Mouse (Mus musculus) urinary bladder, adult 2 months (tissue): ENCODE results near the gene Casr. TPM values are rescaled to one million over a fixed set of nuclear protein-coding genes. Genes with fewer than 3 reads are reported as not detected.

Experiments used
- DNase-seq: peaks from one replicate; pipeline ENCODE4 v3.0.0; 2022; ENCODE audit warnings: low spot score
- polyA plus RNA-seq: library from polyadenylated mRNA; depleted of rRNA; stranded (reverse); fragments of >200 nt; gene quantifications from 2 replicates; pipeline ENCODE4 v1.2.3, GENCODE M21; 2012

The Casr gene
- polyA plus RNA-seq, 1 experiment: 0.01 TPM

- no peak for DNase-seq
These were observed 38.8 kb downstream of the Casr start for GRCm38 (mm10) chr16:36523095-36523494.

GRCm38 (mm10) chr16:36516355-36516754, 45.6 kb downstream of the Casr start:
- no peak for DNase-seq

DNA sequence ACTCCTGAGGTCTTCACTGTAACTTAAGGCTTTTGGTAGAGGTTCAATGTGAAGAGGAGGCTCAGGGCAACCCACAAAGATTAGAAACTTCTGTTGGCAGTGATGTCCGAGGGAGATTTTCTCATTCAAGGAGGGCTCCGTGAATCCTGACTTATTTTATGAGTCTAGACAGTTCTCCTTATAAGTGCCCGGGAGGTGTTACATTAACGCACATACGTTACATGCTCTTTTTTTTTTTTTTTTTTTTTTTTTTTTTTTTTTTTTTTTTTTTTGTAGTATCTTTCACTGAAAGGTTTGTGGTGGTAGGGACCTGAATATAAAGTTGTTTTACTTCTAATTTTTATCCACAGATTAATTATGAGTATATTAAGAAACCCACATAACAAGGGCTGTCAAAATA, 54.6 kb downstream of the Casr start:
- no peak for DNase-seq

- no peak for DNase-seq
These were observed 55.1 kb downstream of the Casr start for GRCm38 (mm10) chr16:36506827-36507226.

DNA sequence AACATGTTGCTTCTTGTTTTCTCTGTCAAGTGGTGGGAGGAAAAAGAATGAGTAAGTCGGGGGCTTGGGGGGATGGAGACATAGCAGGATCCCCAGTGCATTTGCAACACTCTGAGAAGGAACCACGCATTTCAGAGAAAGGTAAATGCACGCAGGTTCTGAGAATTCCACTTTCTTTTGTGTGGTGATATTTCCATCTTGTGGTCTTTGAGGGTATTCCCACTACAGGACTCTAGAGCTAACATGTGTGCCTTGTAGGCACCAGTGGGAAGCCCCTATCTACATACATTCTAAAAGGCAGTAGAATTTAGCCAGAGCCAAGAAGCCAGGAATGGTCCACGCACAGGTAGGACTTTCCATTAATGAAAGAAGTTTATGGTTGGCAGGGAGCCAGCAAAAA, 56.0 kb downstream of the Casr start:
- no peak for DNase-seq

GRCm38 (mm10) chr16:36505134-36505533, 56.8 kb downstream of the Casr start:
- no peak for DNase-seq

DNA sequence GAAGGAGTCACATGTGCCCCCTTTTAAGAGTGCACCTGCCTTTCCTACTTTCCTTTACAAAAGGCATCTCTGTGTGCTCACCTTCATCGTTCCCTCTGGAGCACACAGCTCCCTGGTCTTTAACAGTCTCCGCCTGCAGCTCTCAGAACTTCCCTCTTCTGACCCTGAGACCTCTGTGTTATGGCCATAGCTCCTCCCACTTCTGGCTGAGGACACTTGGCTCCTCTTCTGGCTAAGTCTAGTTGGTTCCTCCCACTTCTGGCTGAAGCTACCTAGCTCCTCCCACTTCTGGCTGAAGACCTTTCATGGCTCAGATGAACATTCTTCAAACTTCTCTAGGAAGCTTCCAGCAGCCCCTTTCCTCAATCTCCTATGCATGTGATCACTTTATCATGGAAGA, 59.7 kb downstream of the Casr start:
- DNase-seq: no peak

DNA sequence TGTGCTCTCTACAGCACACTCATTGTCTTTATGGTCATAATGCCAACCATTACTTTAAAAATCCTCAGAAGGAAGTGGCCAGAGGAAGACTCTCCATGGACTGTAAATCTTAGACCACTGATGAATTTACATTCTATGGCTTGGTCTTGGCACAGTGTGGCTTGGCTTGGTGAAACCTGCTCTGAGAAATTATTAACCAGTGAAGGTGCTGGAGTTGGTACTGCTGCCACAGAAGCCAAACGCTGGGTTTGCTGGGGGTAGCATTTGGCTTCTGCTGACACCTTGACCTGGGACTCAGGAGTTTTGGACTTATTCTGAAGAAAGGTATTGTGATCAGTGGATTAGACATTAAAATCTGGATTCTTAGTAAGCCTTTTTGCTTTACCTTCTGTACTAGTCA, 69.5 kb downstream of the Casr start:
- DNase-seq: no peak

DNA sequence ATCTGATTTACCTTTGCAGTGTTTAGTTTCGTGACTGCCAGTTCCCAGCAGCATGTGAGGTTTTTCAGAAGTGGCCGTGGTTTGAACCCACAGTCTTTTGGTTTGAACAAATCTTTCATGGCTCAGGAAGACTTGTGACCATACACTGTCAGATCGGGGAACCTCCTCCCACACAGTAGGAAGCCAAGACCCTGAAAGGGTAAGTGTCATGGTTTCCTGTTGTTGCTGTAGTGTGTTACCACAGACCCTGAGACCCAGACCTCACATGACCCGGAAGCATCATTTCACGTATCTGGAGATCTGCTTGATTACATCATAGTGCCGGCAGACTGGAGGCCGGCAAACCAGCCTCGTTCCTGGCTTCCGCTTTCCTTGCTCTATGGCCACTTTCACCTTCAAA, 85.1 kb downstream of the Casr start:
- no peak for DNase-seq

- no peak for DNase-seq
These were observed 86.4 kb downstream of the Casr start for GRCm38 (mm10) chr16:36475530-36475929.

DNA sequence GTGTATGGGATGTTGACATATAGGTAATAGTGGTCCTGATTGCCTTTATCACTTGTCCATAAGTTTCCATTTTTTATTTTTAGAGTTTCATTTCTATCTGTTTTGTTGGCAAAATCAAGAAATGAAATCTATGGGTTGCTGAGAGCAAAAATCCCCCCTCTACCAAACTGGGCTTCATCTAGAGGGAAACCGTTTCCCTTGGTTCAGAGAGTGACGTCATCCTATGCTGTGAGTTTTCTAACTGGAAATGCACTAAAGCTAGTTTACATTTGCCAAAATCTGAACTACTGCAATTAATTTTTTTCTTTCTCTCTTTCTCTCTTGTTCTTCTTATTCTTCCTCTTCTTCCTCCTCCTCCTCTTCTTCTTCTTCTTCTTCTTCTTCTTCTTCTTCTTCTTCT, 87.1 kb downstream of the Casr start:
- no peak for DNase-seq

- DNase-seq: no peak
These were observed 88.4 kb downstream of the Casr start for GRCm38 (mm10) chr16:36473217-36474216.

DNA sequence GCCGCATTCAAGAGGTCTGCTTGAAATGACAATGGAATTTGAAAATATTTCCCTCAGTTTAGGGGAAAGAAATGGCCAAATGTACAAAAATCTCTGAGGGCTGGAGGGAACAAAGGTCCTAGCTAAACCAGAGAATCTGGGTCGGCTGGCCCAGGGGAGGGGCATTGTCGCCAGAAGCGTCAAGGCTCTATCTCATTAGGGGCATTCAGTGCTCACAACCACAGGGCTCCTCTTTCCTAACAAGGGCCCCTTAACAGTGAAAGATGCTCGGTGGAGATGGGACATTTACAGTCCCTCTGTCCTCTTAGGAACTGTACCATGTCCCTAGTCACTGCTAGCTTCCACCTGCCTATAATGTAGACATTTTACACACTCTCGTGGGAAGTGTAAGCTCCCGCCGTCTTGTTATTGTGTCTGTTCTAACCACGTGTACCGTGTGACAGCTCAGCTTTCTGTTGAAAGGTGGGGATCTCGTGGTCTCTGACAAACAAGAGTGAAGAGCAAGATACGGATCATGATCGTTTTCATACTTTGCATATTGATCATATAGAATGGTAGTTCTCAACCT, 90.8 kb downstream of the Casr start:
- DNase-seq: no peak

DNA sequence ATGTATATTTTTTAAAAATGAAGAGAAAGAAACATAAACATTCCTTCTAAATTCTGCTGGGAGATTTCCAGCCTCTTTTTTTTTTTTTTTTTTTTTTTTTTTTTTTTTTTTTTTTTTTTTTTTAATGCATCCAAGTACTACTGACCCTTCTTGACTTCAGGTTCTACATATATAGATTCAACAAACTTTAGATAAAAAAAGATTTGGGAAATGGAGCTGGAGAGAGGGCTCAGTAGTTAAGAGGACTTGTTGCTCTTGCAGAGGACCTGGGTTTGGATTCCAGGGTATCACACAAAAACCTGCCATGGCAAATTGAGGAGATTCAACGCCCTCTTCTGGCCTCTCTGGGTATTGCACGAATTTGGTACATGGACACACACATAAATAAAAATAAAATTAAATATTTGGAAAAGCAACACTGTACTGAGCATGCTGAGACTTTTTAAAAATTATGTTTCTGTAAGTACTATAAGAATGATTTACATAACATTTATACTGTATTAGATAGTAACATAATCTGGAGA, 91.9 kb downstream of the Casr start:
- DNase-seq: no peak

DNA sequence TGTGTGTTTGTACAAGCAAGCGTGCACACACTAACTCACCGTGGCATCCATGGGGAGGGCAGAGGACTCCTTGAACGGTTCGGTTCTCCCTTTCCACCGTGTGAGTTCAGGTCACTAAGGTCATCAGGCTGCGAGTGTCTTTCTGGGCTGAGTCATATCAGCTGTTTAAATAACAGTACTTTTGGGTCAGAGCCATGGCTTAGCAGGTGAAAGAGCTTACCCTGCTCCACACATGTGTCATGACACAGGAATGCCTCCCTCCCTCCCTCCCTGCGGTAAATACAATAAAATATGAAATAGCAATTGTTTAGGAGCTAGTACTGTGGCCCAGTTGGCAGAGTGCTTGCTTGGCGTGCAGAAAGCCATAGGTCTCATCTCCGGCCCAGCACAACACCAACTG, 92.6 kb downstream of the Casr start:
- DNase-seq: no peak

DNA sequence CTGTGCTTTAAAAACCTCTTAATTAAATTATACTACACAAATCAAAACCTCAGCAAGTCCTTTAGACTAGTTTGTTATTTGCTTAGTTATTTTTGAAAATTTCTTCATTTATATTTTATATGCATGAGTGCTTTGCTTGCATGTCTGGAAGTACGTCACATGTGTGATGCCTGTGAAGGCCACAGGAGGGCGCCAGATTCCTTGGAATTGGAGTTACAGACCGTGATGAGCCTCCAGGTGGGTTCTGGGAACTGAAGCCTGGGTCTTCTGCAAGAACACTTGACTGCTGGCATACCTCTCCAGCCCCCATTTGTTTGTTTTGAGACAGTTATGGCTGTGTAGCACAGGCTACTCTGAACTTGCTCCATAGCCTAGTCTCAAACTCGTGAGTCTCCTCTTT, 93.1 kb downstream of the Casr start:
- DNase-seq: no peak

DNA sequence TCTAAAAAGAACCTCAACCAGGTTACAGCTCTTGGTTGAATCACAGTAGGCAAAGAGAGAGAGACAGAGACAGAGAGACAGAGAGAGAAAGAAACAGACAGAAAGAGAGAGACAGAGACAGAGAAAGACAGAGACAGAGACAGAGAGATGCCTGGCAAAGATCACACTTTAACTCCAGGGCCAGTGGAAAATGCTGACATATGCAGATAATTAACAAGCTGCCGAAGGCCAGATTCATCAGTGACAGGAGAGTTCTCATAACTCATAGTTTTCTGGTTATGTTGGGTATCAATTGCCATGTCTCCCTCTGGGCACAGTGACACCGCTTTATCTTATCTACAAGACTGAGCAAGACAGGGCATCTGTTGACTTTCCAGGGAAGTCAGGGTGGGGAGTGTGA, 94.0 kb downstream of the Casr start:
- no peak for DNase-seq

DNA sequence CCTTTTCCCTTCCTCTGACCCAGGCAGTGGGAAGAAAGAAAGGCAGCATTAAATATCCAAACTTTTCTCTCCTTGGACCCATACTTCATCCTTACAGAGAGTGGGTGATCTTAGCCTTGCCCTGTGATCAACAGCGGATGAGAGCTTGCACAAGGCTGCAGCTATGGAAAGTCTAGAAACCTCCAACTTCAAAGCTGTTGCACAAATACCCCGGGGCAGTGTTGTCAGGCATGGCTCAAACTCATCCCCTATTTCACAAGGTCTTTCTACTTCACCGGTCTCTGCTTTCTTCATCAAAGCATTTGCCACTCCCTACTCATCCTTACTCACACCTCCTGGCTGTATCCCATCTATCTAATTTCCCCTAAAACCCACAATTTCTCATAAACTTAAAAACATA, 96.5 kb downstream of the Casr start:
- no peak for DNase-seq

DNA sequence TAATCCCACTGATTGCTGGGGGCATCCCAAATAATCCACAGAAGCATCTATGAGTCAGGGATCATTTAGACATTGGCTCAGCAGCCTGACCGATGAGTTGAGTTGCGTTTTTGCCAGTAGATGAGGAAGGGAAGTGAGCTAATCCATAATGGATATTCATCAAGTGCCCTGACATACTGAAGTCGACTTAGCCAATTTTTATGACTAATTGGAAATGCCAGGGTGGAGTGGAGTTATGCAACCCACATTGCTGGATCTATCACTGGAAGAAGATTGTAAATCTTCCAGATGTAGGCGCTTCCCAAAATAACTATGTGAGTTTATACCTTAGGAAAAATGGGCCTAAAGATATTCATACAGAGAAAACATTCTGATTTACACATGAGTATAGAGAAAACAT, 97.9 kb downstream of the Casr start:
- no peak for DNase-seq

DNA sequence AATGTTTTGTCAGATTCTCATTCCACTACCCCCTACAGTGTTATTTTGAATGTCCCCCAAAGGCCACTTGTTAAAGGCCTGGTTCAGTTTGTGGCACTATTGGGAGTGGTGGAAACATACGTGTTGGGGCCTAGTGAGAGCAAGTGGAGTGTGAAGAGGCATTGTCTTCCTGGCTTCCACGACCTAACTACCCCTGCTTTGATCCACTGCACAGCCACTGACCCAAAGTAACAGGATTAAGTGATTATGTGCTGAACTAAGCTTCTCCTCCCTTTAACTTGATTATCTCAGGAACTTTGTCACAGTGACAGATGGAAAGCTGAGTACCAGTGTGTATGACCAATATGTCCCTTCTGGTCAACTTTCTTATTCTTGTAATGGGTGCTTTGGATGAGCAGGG, 101.5 kb downstream of the Casr start:
- no peak for DNase-seq

DNA sequence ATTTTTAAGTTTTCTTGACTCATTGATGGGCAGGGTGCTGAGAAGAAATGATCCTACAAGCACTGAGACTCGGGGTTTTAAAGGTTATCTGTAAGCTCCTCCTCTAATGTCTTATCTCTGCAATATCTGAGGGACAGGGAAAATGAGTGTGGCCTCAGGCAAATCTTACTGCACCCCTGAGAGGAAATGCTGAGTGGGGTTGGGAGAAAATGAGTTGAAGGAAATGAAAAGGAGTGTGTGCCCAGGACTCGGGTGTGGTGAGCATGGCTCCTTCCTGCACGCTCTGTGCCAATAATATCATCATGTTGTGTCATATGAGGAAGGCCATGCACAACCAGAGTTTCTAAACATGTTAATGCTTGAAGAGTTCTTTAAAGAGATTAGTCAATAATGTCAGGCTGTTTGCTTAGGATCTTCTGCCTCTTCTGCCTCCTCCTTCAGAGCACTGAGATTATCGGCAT, 106.6 kb downstream of the Casr start, which contains the start of gene Stfa3:
Gene Stfa3 (minus strand): TSS at position 51 of the 461 bp plus-strand sequence.
- DNase-seq: no peak
